Mouse (Mus musculus) megakaryocyte, embryonic 14.5 days (primary cell): ENCODE results near the gene Nfe2l1.

Experiments used
- FLI1 ChIP-seq: IDR thresholded peaks from 2 replicates; pipeline ENCODE4 v1.6.1; 2012; ENCODE audit warnings: low read length, inconsistent platforms, mixed read lengths
- GATA1 ChIP-seq: IDR thresholded peaks from 3 replicates; pipeline ENCODE4 v1.6.1; 2012; ENCODE audit warnings: mixed read lengths, low read length, inconsistent platforms, borderline replicate concordance

DNA sequence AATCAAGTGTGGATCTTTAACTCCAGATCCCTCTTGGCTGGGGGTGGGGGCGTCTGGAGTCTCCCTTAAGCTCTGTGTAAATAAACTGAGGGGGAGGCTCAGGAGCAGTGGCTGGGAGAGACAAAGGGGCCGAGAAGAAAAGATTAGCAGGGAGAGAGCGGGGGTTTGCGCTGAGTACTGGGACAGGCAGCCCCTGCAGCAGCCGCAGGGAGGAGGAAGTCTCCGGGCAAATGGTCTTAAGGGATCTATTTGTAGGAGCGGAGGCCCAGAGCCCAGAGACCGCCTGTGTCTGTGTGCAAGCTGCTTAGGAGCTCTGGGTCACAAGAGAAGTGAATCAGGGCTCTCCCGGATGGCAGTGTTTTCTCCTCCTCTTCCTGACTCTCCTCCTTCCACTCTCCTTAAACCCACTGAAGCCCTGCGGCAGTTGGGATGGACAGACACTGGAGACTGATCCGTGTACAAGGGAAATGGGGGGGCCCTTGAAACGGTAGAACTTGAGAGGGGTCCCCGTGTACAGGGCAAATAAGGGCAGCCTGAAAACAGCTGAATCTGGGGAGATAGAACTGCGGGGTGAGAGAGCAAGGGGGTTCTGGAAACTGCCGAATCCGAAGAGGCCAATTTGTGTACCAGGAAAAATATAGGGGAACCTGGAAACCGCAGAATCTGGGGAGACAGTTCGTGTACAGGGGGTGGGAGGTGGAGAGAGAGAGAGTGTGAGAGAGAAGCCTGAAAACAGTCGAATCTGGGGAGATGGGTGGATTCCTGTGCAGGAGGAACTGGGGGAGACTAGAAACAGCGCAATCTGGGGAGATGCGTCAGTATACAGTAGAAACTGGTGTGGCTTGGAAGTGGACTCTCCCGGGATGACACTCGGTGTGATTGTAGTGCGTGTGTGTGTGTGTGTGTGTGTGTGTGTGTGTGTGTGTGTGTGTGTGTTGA lies 42.9 kb upstream of the Nfe2l1 start:
- no peak for TF ChIP-seq GATA1
- no peak for TF ChIP-seq FLI1
